Mouse (Mus musculus) cerebellum, adult 2 months (tissue): ENCODE measurements at regions not wholly inside any gene's neighbourhood (a gene's known extent, or its start where the extent isn't known, plus 50 kb on each side); places are given as distances from the start of the nearest gene placed in this dataset.

ENCODE experiments used
- DNase-seq, 2 experiments: peaks; one replicate each; pipeline ENCODE4 v3.0.0; 2021
- H3K27ac ChIP-seq: fragments of 200-500 bp; 2 replicates; pipeline ENCODE4 v1.5.1; 2012; ENCODE audit warnings: low read length, control low read depth, inconsistent platforms; ENCODE audit not compliant: insufficient read depth
- H3K27me3 ChIP-seq: fragments of 200-500 bp; 2 replicates; pipeline ENCODE4 v1.6.1; 2012; ENCODE audit warnings: inconsistent platforms, mild to moderate bottlenecking, low read length, moderate library complexity; ENCODE audit not compliant: control insufficient read depth, insufficient read depth
- H3K4me1 ChIP-seq: fragments of 200-500 bp; 2 replicates; pipeline ENCODE4 v1.6.1; 2011; ENCODE audit warnings: low read length; ENCODE audit not compliant: control insufficient read depth, insufficient read depth
- H3K4me3 ChIP-seq: fragments of 200-500 bp; replicated peaks from 2 replicates; pipeline ENCODE3; 2011; ENCODE audit warnings: mild to moderate bottlenecking, low read depth, low read length, control low read depth; ENCODE audit not compliant: insufficient read depth
- CTCF ChIP-seq: fragments of 200-500 bp; IDR thresholded peaks from 2 replicates; pipeline ENCODE4 v1.5.1; 2011; ENCODE audit warnings: low read depth, mild to moderate bottlenecking, control low read depth, low read length, moderate library complexity, borderline replicate concordance; ENCODE audit not compliant: insufficient read depth
- POLR2A ChIP-seq: fragments of 200-500 bp; IDR thresholded peaks from 2 replicates; pipeline ENCODE4 v1.6.1; 2011; ENCODE audit warnings: low read length, control low read depth, borderline replicate concordance; ENCODE audit not compliant: insufficient read depth
- WGBS: fragments of 180-500 bp; shearing (Covaris S2); methylation state at CpG from one replicate; pipeline ENCODE4 v1.1.7; 2018; 5-methylcytosine and 5-hydroxymethylcytosine counted together

DNA sequence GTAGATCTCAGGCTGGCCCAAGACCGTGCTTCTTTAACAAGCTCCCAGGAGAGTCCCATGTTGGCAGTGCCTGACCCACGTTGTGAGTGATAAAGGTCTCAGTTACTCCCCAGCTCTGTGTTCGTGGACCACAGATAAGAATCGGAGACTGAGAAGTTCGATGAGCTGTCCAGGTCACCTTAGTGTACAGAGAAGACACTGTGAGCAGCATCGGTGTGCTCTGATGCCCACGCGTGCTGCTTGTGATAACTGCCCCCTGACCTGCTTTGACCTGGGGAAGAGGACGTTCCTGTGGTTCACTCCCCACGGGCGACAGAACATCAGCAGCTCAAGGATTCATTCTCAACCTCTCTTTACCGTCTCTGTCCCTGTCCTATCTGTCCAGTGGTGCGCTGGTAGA is 117.1 kb upstream of the Sgk1 start:
- Histone ChIP-seq H3K27me3 (no peaks in the 10 kb centered on the region), H3K4me1 (no peaks in the 10 kb centered on the region), H3K4me3 (no peak overlapping the region), H3K27ac (no peak overlapping the region)
- 89% methylated on average over 13 of the region's 13 CpGs for WGBS
- no peak for TF ChIP-seq CTCF
- TF ChIP-seq POLR2A, result no peak
- no peak for DNase-seq

DNA sequence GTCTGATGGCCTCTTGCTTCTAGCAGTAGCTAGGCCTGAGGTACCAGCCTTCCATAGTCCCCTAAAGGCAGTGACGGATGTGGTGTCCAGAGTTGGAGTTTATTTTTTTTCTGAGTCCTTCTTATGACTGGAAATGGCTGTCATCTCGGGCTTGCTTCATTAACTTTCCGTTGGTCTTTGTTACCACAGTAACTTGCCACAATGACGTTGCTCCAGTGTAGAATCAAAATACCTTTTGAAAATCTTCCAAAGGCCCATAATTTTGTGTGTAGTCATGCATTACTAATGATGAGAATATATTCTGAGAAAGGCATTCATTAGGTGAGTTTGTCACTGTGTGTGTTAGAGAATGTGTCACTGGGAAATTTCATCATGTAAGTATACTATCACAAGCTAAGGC is 108.4 kb upstream of the Sgk1 start:
- TF ChIP-seq POLR2A, result no peak
- TF ChIP-seq CTCF, result no peak

DNA sequence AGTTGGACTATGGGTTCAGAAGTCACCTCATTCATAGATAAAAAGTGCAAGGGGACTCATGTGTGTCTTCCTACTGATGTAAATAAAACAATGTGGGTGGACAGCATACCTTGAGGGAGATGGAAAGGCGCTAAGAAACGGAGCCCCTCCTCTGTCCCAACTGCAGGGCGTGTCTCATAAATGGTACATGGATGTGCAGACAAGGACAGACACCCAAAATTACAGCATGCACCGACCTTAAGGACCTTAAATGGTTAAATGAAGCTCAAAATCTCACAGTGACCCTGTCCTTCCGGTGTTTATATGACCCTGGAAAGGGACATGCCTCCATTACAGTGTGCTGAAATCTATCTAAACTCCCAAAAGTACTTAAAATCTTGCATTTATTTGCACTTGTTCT is 106.5 kb upstream of the Sgk1 start:
- no peaks in the 10 kb centered on the region for H3K4me1 ChIP-seq
- H3K4me3 ChIP-seq, result no peak overlapping the region
- H3K27ac ChIP-seq, result no peak overlapping the region
- no peak for DNase-seq
- TF ChIP-seq POLR2A (no peak), CTCF (no peak)
- WGBS, result 83% methylated on average over 5 of the region's 5 CpGs
- no peaks in the 10 kb centered on the region for H3K27me3 ChIP-seq

More for the DNA sequence above, 108.4 kb upstream of the Sgk1 start:
- Histone ChIP-seq H3K27ac (no peak overlapping the region), H3K4me3 (no peak overlapping the region), H3K27me3 (no peaks in the 10 kb centered on the region), H3K4me1 (no peaks in the 10 kb centered on the region)
- no peak for DNase-seq
- WGBS, result 58% methylated on average over 4 of the region's 4 CpGs

GRCm38 (mm10) chr10:21775911-21776761 is 105.8 kb upstream of the Sgk1 start:
- TF ChIP-seq POLR2A (no peak), CTCF (no peak)
- H3K27ac ChIP-seq, result no peak overlapping the region
- WGBS, result 68% methylated on average over 12 of the region's 12 CpGs
- no peak for DNase-seq
- no peaks in the 10 kb centered on the region for H3K4me1 ChIP-seq
- no peak overlapping the region for H3K4me3 ChIP-seq
- no peaks in the 10 kb centered on the region for H3K27me3 ChIP-seq

GRCm38 (mm10) chr10:21776762-21777080 is 105.3 kb upstream of the Sgk1 start:
- Histone ChIP-seq H3K27me3 (no peaks in the 10 kb centered on the region), H3K4me3 (no peak overlapping the region), H3K27ac (no peak overlapping the region), H3K4me1 (no peaks in the 10 kb centered on the region)
- TF ChIP-seq CTCF, result no peak
- TF ChIP-seq POLR2A, result no peak
- no peak for DNase-seq
- 86% methylated on average over 8 of the region's 8 CpGs for WGBS

- Histone ChIP-seq H3K27ac (no peak overlapping the region), H3K4me1 (no peaks in the 10 kb centered on the region), H3K27me3 (no peaks in the 10 kb centered on the region), H3K4me3 (no peak overlapping the region)
- 90% methylated on average over 3 of the region's 3 CpGs for whole genome bisulfite sequencing
- TF ChIP-seq POLR2A (no peak), CTCF (no peak)
- DNase-seq, result no peak
These were observed 104.9 kb upstream of the Sgk1 start for GRCm38 (mm10) chr10:21777103-21777502.

GRCm38 (mm10) chr10:21783478-21783877 is 98.5 kb upstream of the Sgk1 start:
- WGBS, result 84% methylated on average over 7 of the region's 7 CpGs
- DNase-seq, result no peak

DNA sequence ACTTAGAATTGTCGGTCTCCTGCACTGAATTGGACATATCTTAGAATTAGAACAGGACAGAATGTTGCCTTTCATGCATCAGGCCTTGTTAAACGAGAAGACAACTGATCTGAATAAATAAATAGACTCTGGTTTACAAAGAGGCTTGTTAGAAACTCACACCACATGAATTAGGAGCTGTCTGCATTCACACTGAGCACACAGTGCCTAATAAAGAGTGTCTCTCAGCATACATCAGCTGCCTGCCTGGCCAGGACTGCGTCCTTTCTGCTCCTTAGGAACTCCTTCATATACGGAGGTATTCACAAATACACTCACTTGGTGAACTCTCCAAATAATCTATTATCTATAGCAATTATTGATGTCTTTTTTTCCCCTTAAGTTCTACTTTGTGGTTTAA is 96.9 kb upstream of the Sgk1 start:
- H3K4me3 ChIP-seq, result no peak overlapping the region
- H3K27me3 ChIP-seq, result no peaks in the 10 kb centered on the region
- H3K27ac ChIP-seq, result no peak overlapping the region
- H3K4me1 ChIP-seq, result no peaks in the 10 kb centered on the region; the same call in 1 of the 2 replicates
- TF ChIP-seq POLR2A (no peak), CTCF (no peak)
- DNase-seq, result no peak
- 72% methylated on average over 4 of the region's 4 CpGs for WGBS

More at GRCm38 (mm10) chr10:21783478-21783877, 98.5 kb upstream of the Sgk1 start:
- no peak overlapping the region for H3K4me3 ChIP-seq
- TF ChIP-seq POLR2A (no peak), CTCF (no peak)
- no peaks in the 10 kb centered on the region; the same call in 1 of the 2 replicates for H3K4me1 ChIP-seq
- H3K27ac ChIP-seq, result no peak overlapping the region
- H3K27me3 ChIP-seq, result no peaks in the 10 kb centered on the region
